Mouse (Mus musculus) myocyte (in vitro differentiated cells): ENCODE measurements around the gene Hsd17b1. TPM values are rescaled to one million over a fixed set of nuclear protein-coding genes. Genes with fewer than 3 reads are reported as not detected.
"Not testable (repeated sequence)": the region's sequence is repeated elsewhere in the genome, so short reads cannot be mapped to it uniquely, and the experiment has no call there.

Experiments
- H3K27me3 ChIP-seq: one replicate; pipeline ENCODE4 v1.6.1; 2011; ENCODE audit not compliant: control insufficient read depth, insufficient read depth, insufficient read length
- H3K36me3 ChIP-seq: one replicate; pipeline ENCODE4 v1.6.1; 2011; ENCODE audit not compliant: control insufficient read depth, insufficient read depth
- H3K4me2 ChIP-seq: one replicate; pipeline ENCODE4 v1.6.1; 2011; ENCODE audit warnings: low read depth, control low read depth
- H3K4me3 ChIP-seq: one replicate; pipeline ENCODE4 v1.5.1; 2011; ENCODE audit warnings: mild to moderate bottlenecking, control low read depth, moderate library complexity
- H3K79me2 ChIP-seq: one replicate; pipeline ENCODE4 v1.6.1; 2011; ENCODE audit not compliant: control insufficient read depth, insufficient read depth
- H3ac ChIP-seq: one replicate; pipeline ENCODE4 v1.6.1; 2011; ENCODE audit not compliant: control insufficient read depth, insufficient read length
- CEBPB ChIP-seq: IDR thresholded peaks from 2 replicates; pipeline ENCODE4 v1.6.1; 2011; ENCODE audit warnings: mild to moderate bottlenecking, moderate library complexity; ENCODE audit not compliant: poor library complexity, insufficient read depth, severe bottlenecking
- E2F4 ChIP-seq: IDR thresholded peaks from one replicate; pipeline ENCODE4 v1.6.1; 2011; ENCODE audit warnings: mild to moderate bottlenecking, control low read depth, moderate library complexity; ENCODE audit not compliant: insufficient read depth
- MAX ChIP-seq: IDR thresholded peaks from one replicate; pipeline ENCODE4 v1.6.1; 2011; ENCODE audit warnings: low read depth, mild to moderate bottlenecking, control low read depth
- MYOD1 ChIP-seq, 3 experiments: IDR thresholded peaks; one replicate each; pipeline ENCODE4 v1.6.1; 2011; ENCODE audit warnings: control low read depth in 2 of 3, low read depth in 2 of 3, mild to moderate bottlenecking in 2 of 3, moderate library complexity in 1 of 3; ENCODE audit not compliant: insufficient read length in 2 of 3, control insufficient read depth in 1 of 3
- MYOG ChIP-seq, 3 experiments: IDR thresholded peaks; one replicate each; pipeline ENCODE4 v1.6.1; 2011; ENCODE audit warnings: control low read depth in 2 of 3, low read depth in 2 of 3, mild to moderate bottlenecking in 2 of 3; ENCODE audit not compliant: insufficient read length in 2 of 3, control insufficient read depth in 1 of 3, insufficient read depth in 1 of 3
- POLR2A ChIP-seq: IDR thresholded peaks from one replicate; pipeline ENCODE4 v1.6.1; 2011; ENCODE audit warnings: low read depth, mild to moderate bottlenecking, control low read depth, moderate library complexity; ENCODE audit not compliant: insufficient read length
- POLR2AphosphoS2 ChIP-seq: IDR thresholded peaks from one replicate; pipeline ENCODE4 v1.6.1; 2011; ENCODE audit warnings: low read depth, control low read depth; ENCODE audit not compliant: insufficient read length
- REST ChIP-seq: IDR thresholded peaks from one replicate; pipeline ENCODE4 v1.6.1; 2011; ENCODE audit warnings: mild to moderate bottlenecking, control low read depth, moderate library complexity; ENCODE audit not compliant: insufficient read depth, insufficient read length
- SRF ChIP-seq: IDR thresholded peaks from one replicate; pipeline ENCODE4 v1.6.1; 2011; ENCODE audit warnings: low read depth; ENCODE audit not compliant: control insufficient read depth, insufficient read length
- TCF12 ChIP-seq: IDR thresholded peaks from one replicate; pipeline ENCODE4 v1.6.1; 2011; ENCODE audit warnings: mild to moderate bottlenecking, control low read depth; ENCODE audit not compliant: poor library complexity, insufficient read depth, severe bottlenecking
- TCF3 ChIP-seq: IDR thresholded peaks from one replicate; pipeline ENCODE4 v1.6.1; 2011; ENCODE audit warnings: low read depth, control low read depth; ENCODE audit not compliant: insufficient read length
- USF1 ChIP-seq: IDR thresholded peaks from one replicate; pipeline ENCODE4 v1.6.1; 2011; ENCODE audit warnings: low read depth, mild to moderate bottlenecking, control low read depth, moderate library complexity
- polyA plus RNA-seq: library from polyadenylated mRNA; unstranded; fragments of >200 nt; fragmentation: generic; extraction: Trizol; gene quantifications from one replicate; pipeline ENCODE4 v1.2.1, GENCODE M21; 2012; ENCODE audit warnings: missing spikeins

Hsd17b1 gene
- polyA plus RNA-seq, 1 experiment, result 0.49 TPM

DNA sequence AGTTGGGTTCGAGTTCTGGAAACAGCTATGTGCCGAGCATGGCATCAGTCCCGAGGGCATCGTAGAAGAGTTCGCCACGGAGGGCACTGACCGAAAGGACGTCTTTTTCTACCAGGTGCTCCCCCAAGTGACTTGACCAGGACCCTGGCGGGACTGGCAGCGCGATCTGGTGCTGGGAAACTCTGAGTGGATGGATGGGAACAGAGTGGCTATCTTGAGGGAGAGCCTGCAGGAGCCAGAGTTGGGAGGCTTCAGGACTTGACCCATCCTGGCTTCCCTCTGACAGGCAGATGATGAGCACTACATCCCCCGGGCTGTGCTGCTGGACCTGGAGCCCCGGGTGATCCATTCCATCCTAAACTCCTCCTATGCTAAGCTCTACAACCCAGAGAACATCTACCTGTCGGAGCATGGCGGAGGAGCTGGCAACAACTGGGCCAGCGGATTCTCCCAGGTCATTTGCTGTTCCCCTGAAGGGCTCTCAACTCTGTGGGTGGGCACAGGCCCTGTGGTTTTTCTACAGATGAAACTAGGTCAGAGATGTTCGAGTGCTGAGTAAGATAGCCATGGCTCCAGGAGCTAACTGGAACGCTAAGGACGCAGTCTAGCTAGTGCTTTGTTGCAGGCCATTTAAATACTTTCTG lies 42.5 kb downstream of the Hsd17b1 start:
- Histone ChIP-seq H3K4me3 (peak overlapping the region; percentile 72), H3K36me3 (peaks cover 18% of the 10 kb centered on the region), H3K79me2 (peaks cover 49% of the 10 kb centered on the region), H3ac (peak overlapping the region; percentile 23), H3K4me2 (peak overlapping the region; percentile 79), H3K27me3 (no peaks in the 10 kb centered on the region)
- no peak for TF ChIP-seq E2F4
- no peak for TF ChIP-seq MAX
- no peak for TF ChIP-seq REST
- TF ChIP-seq TCF3, result no peak
- TF ChIP-seq MYOD1 (IDR thresholded peaks at IDR 0.05; ENCODE audit: control insufficient read depth in 1 of 3, insufficient read length in 2 of 3, low read depth in 2 of 3), result no peak
- TF ChIP-seq POLR2AphosphoS2, result no peak
- TF ChIP-seq USF1, result no peak
- TF ChIP-seq SRF, result no peak
- no peak for TF ChIP-seq TCF12
- TF ChIP-seq MYOG (IDR thresholded peaks at IDR 0.05; ENCODE audit: control insufficient read depth in 1 of 3, insufficient read depth in 1 of 3, insufficient read length in 2 of 3, low read depth in 2 of 3), result no peak
- no peak for TF ChIP-seq CEBPB
- TF ChIP-seq POLR2A, result no peak

DNA sequence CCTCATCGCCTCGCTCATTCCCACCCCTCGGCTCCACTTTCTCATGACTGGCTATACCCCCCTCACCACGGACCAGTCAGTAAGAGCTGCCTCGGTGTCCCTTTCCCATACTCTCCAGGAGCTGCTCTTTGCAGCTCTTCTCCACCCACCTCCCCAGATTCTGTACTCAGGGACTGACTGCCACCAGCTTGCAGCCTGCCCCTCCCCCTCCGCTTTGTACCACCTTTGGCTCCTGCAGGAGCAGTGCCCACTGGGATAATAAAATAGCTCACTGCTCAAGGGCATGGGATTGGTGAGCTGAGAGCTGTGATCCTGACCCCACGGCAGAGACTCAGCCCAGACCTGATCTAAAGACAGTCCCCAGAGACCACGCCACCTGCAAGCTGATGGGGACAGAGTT lies 46.3 kb downstream of the Hsd17b1 start:
- H3K27me3 ChIP-seq, H3ac ChIP-seq, H3K4me2 ChIP-seq, H3K4me3 ChIP-seq: not testable (repeated sequence)
- Histone ChIP-seq H3K36me3 (peaks cover 11% of the 10 kb centered on the region), H3K79me2 (peaks cover 11% of the 10 kb centered on the region)

DNA sequence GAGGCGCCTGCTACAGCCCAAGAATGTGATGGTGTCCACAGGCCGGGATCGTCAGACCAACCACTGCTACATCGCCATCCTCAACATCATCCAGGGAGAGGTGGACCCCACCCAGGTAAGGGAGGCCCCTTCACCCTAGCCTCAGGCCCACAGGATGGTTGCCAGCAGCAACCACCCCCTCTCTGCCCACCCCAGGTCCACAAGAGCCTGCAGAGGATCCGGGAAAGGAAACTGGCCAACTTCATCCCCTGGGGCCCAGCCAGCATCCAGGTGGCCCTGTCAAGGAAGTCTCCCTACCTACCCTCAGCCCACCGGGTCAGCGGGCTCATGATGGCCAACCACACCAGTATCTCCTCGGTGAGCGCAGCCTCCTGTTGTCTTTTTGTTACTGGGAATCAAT lies 46.8 kb downstream of the Hsd17b1 start:
- H3ac ChIP-seq, H3K4me2 ChIP-seq, H3K27me3 ChIP-seq, H3K4me3 ChIP-seq: not testable (repeated sequence)
- Histone ChIP-seq H3K36me3 (peaks cover 11% of the 10 kb centered on the region), H3K79me2 (peaks cover 11% of the 10 kb centered on the region)

DNA sequence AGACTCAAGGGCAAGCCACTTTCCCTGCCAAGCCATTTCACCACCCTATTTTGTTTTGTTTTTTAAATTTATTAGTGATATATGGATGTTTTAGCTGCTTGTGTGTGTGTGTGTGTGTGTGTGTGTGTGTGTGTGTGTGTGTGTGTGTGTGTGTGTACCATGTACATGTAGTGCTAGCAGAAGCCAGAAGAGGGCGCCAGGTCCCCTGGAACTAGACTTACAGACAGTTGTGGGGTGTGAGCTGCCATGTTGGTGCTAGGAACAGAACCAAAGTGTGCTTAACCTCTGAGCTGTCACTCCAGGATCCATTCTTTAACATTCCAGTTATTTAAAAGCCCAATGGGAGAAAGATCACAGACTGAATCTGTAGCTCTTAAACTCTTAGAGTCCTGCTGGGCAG lies 48.9 kb downstream of the Hsd17b1 start:
- Histone ChIP-seq H3K36me3 (peaks cover 11% of the 10 kb centered on the region), H3K27me3 (no peaks in the 10 kb centered on the region), H3ac (no peak overlapping the region), H3K79me2 (no peaks in the 10 kb centered on the region), H3K4me2 (no peak overlapping the region), H3K4me3 (no peak overlapping the region)
- TF ChIP-seq MYOG (IDR thresholded peaks at IDR 0.05; ENCODE audit: control insufficient read depth in 1 of 3, insufficient read depth in 1 of 3, insufficient read length in 2 of 3, low read depth in 2 of 3) (no peak), MAX (no peak), CEBPB (no peak), E2F4 (no peak), TCF3 (no peak), TCF12 (no peak), POLR2AphosphoS2 (no peak), SRF (no peak), POLR2A (no peak), MYOD1 (IDR thresholded peaks at IDR 0.05; ENCODE audit: control insufficient read depth in 1 of 3, insufficient read length in 2 of 3, low read depth in 2 of 3) (no peak), REST (no peak), USF1 (no peak)

DNA sequence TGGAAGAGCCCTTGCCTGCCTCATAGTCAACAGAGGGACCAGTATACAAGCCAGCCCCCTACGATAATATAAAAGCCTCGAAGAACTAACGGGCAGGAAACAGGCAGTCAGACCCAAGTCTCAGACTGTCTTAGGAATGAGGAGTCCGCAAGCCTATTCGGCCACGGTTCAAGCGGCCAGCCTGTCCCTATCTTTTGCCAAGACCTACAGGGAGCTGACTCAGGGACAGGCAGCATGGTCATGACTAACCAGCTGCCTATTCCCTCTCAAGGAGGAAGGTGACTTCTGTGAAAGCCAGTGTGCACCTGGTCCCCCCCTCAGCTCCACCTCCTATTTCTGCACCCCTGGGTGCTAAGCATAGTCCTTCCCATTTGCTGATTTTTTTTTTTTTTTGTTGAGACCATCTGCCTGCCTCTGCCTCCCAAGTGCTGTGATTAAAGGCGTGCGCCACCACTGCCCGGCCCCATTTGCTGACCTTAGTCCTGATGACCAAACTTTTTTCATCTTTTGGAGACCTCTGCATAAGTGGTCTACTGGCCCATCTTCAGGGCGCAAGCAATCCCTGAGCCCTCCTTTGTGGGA lies 50.9 kb downstream of the Hsd17b1 start:
- H3K4me3 ChIP-seq, result no peak overlapping the region
- peaks cover 3% of the 10 kb centered on the region for H3K36me3 ChIP-seq
- no peak overlapping the region for H3ac ChIP-seq
- no peaks in the 10 kb centered on the region for H3K27me3 ChIP-seq
- H3K4me2 ChIP-seq, result peak overlapping the region; percentile 34
- no peaks in the 10 kb centered on the region for H3K79me2 ChIP-seq
- TF ChIP-seq REST, result no peak
- TF ChIP-seq E2F4, result no peak
- no peak for TF ChIP-seq MYOD1 (IDR thresholded peaks at IDR 0.05; ENCODE audit: control insufficient read depth in 1 of 3, insufficient read length in 2 of 3, low read depth in 2 of 3)
- TF ChIP-seq USF1, result no peak
- no peak for TF ChIP-seq MAX
- no peak for TF ChIP-seq SRF
- no peak for TF ChIP-seq POLR2A
- TF ChIP-seq MYOG (IDR thresholded peaks at IDR 0.05; ENCODE audit: control insufficient read depth in 1 of 3, insufficient read depth in 1 of 3, insufficient read length in 2 of 3, low read depth in 2 of 3), result no peak

Other genes with a start within 250 kb of the Hsd17b1 start
- 12.0 TPM for gene Stat5b, start 227.7 kb upstream of the Hsd17b1 start, polyA plus RNA-seq
- gene Stat5a, start 219.1 kb upstream of the Hsd17b1 start, polyA plus RNA-seq, result 27.2 TPM
- gene Stat3, start 138.9 kb upstream of the Hsd17b1 start, polyA plus RNA-seq, result 93.7 TPM
- 284 TPM for gene Cavin1, start 107.5 kb upstream of the Hsd17b1 start, polyA plus RNA-seq
- gene Atp6v0a1, start 69.0 kb upstream of the Hsd17b1 start, polyA plus RNA-seq, result 45.0 TPM
- 19.8 TPM for gene Naglu, start 8.4 kb upstream of the Hsd17b1 start, polyA plus RNA-seq
- 39.7 TPM for gene Coasy, start 4.2 kb downstream of the Hsd17b1 start, polyA plus RNA-seq
- gene Mlx, start 8.9 kb downstream of the Hsd17b1 start, polyA plus RNA-seq, result 29.3 TPM
- 7.1 TPM for gene Psmc3ip, start 17.0 kb downstream of the Hsd17b1 start, polyA plus RNA-seq
- gene Retreg3, start 41.5 kb downstream of the Hsd17b1 start, polyA plus RNA-seq, result 41.2 TPM
- 87.5 TPM for gene Tubg1, start 41.5 kb downstream of the Hsd17b1 start, polyA plus RNA-seq
- gene Tubg2, start 77.5 kb downstream of the Hsd17b1 start, polyA plus RNA-seq, result 0.18 TPM
- 1.3 TPM for gene Cntnap1, start 92.1 kb downstream of the Hsd17b1 start, polyA plus RNA-seq
- 53.6 TPM for gene Plekhh3, start 92.9 kb downstream of the Hsd17b1 start, polyA plus RNA-seq
- 0.56 TPM for gene Ccr10, start 97.0 kb downstream of the Hsd17b1 start, polyA plus RNA-seq
- 13.7 TPM for gene Ezh1, start 148.1 kb downstream of the Hsd17b1 start, polyA plus RNA-seq
- gene Ramp2, start 167.6 kb downstream of the Hsd17b1 start, polyA plus RNA-seq, result 2.5 TPM
- gene Vps25, start 175.3 kb downstream of the Hsd17b1 start, polyA plus RNA-seq, result 141 TPM
- 0.19 TPM for gene Wnk4, start 182.2 kb downstream of the Hsd17b1 start, polyA plus RNA-seq
- gene Cntd1, start 200.6 kb downstream of the Hsd17b1 start, polyA plus RNA-seq, result 0.07 TPM
- gene Coa3, start 200.7 kb downstream of the Hsd17b1 start, polyA plus RNA-seq, result 155 TPM
- 134 TPM for gene Becn1, start 223.9 kb downstream of the Hsd17b1 start, polyA plus RNA-seq
- 89.0 TPM for gene Psme3, start 237.8 kb downstream of the Hsd17b1 start, polyA plus RNA-seq
- gene Aoc2, start 246.7 kb downstream of the Hsd17b1 start, polyA plus RNA-seq, result 1.2 TPM